Mouse (Mus musculus) midbrain, embryonic 15.5 days (tissue): ENCODE measurements at regions not wholly inside any gene's neighbourhood (a gene's known extent, or its start where the extent isn't known, plus 50 kb on each side); places are given as distances from the start of the nearest gene placed in this dataset.

Experiments
- ATAC-seq: fragments of 200-750 bp; cut with Nextera tagmentation; replicated peaks from 2 replicates; pipeline ENCODE4 v1.8.0; 2017; ENCODE audit warnings: moderate TSS enrichment
- H3K27ac ChIP-seq: fragments of 300-500 bp; sonication (generic); 2 replicates; pipeline ENCODE4 v1.5.1; 2015; ENCODE audit warnings: mild to moderate bottlenecking, inconsistent platforms
- H3K27me3 ChIP-seq: fragments of 300-500 bp; sonication (generic); replicated peaks from 2 replicates; pipeline ENCODE4 v1.6.1; 2015; ENCODE audit warnings: inconsistent platforms
- H3K36me3 ChIP-seq: fragments of 300-500 bp; sonication (generic); replicated peaks from 2 replicates; pipeline ENCODE4 v1.6.1; 2015; ENCODE audit warnings: inconsistent platforms
- H3K4me1 ChIP-seq: fragments of 300-500 bp; sonication (generic); 2 replicates; pipeline ENCODE4 v1.6.1; 2015; ENCODE audit warnings: inconsistent platforms
- H3K4me2 ChIP-seq: fragments of 300-500 bp; sonication (generic); 2 replicates; pipeline ENCODE4 v1.6.1; 2015; ENCODE audit warnings: inconsistent platforms, mild to moderate bottlenecking, moderate library complexity
- H3K4me3 ChIP-seq: fragments of 300-500 bp; sonication (generic); 2 replicates; pipeline ENCODE4 v1.5.1; 2015; ENCODE audit warnings: mild to moderate bottlenecking, inconsistent platforms
- H3K9ac ChIP-seq: fragments of 300-500 bp; sonication (generic); 2 replicates; pipeline ENCODE4 v1.6.1; 2015; ENCODE audit warnings: mild to moderate bottlenecking, inconsistent platforms
- H3K9me3 ChIP-seq: fragments of 300-500 bp; sonication (generic); 2 replicates; pipeline ENCODE4 v1.6.1; 2016; ENCODE audit warnings: inconsistent platforms
- WGBS: fragments of 180-500 bp; shearing (Covaris S2); methylation state at CpG from one replicate; pipeline ENCODE4 v1.1.7; 2015; ENCODE audit warnings: mixed read lengths; 5-methylcytosine and 5-hydroxymethylcytosine counted together

DNA sequence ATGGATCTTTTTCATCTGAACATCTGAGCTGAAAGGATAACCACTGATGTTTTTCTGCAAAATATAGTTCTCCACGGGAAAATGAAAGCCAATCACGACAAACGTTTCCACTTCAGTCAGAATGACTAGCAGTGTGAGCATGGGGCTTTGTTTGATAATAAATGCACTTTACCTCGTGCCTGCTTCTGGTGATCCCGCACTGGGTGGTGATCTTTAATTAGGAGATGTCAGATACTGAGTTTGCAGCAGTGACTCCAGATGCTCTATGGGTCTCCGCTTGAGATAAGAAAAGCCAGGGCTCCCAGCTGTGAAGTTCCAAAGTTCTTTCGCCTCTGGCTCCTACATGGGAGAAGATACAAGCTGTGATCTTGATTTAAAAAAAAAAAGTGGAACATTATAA lies 589.7 kb upstream of the Tenm4 start:
- 48% methylated on average over 7 of the region's 7 CpGs for WGBS
- peak; percentile 77 for ATAC-seq
- no peaks in the 10 kb centered on the region for H3K27me3 ChIP-seq

DNA sequence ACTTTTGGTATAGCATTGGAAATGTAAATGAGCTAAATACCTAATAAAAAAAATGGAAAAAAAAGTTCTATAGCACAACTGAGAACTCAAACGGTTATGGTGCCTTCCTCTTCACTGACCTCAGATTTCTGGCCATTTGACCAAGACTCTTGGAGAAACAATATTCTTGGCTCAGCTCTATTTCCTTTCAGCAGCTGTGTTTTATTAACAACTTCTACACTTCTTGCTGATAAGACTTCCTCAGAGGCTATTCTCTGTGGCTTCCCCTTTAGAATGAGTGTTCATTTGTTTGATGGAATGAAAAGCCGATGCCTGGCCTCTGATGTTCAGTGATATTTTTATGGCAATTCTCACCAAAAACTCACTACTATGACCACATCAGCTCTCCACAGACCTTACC lies 572.7 kb upstream of the Tenm4 start:
- Histone ChIP-seq H3K27ac (no peak overlapping the region), H3K27me3 (no peaks in the 10 kb centered on the region), H3K9ac (no peak overlapping the region), H3K4me1 (no peaks in the 10 kb centered on the region), H3K4me2 (no peak overlapping the region), H3K4me3 (no peak overlapping the region), H3K36me3 (no peaks in the 10 kb centered on the region), H3K9me3 (no peaks in the 10 kb centered on the region)
- WGBS: 85% methylated on average over 2 of the region's 2 CpGs
- no peak for ATAC-seq

More for the DNA sequence above, 589.7 kb upstream of the Tenm4 start:
- no peak overlapping the region for H3K9ac ChIP-seq
- no peak overlapping the region for H3K27ac ChIP-seq
- H3K4me3 ChIP-seq: no peak overlapping the region
- H3K4me2 ChIP-seq: no peak overlapping the region
- H3K9me3 ChIP-seq: no peaks in the 10 kb centered on the region
- no peaks in the 10 kb centered on the region for H3K36me3 ChIP-seq
- no peaks in the 10 kb centered on the region for H3K4me1 ChIP-seq

DNA sequence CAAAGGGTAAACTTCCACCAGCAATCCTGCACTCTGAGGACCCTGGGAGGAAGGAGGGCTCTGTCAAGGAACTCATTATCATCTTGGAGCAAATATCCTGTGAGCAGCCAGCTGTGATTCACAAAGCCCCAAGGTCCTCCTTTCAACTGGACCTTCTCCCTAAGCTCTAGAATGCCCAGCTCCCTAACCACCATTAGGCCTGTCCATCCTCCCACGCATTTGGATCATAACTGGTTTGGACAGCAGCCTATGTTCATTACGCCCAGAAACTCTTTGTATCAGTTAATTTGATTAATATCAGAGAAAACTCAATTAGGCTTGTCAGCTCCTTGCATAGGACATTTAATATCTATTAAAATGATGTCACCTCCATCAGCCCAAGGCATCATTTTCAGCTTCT lies 557.3 kb upstream of the Tenm4 start:
- Histone ChIP-seq H3K27ac (no peak overlapping the region), H3K36me3 (no peaks in the 10 kb centered on the region), H3K4me1 (no peaks in the 10 kb centered on the region), H3K4me3 (no peak overlapping the region), H3K9me3 (no peaks in the 10 kb centered on the region), H3K27me3 (no peaks in the 10 kb centered on the region), H3K4me2 (no peak overlapping the region), H3K9ac (no peak overlapping the region)
- ATAC-seq: no peak
- WGBS: 89% methylated on average over 2 of the region's 2 CpGs

DNA sequence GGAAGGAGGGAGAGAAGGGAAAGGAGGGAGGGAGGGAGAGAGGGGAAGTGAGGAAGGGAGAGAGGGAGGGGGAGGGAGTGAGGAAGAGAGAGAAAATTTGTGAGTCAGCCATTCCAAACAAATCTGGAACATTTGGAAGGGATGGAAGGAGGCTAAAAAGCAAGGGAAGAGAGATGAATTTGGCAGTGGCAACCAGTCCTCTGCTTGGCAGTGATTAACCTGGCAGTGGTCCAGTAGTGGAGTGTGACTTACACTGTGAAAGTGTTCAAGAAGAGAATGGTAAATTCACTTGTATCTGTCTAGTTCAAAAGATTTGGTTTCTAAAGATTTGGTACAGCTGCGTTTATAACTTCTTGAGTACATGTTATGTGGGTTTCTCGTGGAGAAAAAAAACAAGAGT lies 553.7 kb upstream of the Tenm4 start:
- no peaks in the 10 kb centered on the region for H3K4me1 ChIP-seq
- H3K27me3 ChIP-seq: no peaks in the 10 kb centered on the region
- no peak overlapping the region for H3K27ac ChIP-seq
- 61% methylated on average over 2 of the region's 2 CpGs for WGBS
- H3K36me3 ChIP-seq: no peaks in the 10 kb centered on the region
- ATAC-seq: no peak
- H3K4me2 ChIP-seq: no peak overlapping the region
- H3K4me3 ChIP-seq: no peak overlapping the region
- no peaks in the 10 kb centered on the region for H3K9me3 ChIP-seq
- H3K9ac ChIP-seq: no peak overlapping the region

DNA sequence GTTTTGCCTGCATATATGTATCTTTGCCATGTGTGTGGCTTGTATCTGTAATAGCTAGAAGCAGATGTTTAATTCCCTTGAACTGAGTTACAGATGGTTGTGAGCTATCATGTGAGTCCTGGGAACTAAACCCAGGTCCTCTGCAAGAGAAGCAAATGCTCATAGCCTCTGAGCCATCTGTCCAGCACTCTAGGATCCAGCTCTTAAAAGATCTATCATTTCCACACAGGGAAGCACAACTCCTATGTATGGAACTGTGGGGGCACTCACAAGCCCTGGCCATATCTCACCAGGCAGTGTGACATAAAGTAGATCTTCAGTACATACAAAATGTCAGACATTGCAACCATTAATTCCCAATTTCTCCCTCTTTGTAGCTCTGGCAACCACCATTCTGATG lies 552.9 kb upstream of the Tenm4 start:
- Histone ChIP-seq H3K4me1 (no peaks in the 10 kb centered on the region), H3K4me3 (no peak overlapping the region), H3K9ac (no peak overlapping the region), H3K27me3 (no peaks in the 10 kb centered on the region), H3K4me2 (no peak overlapping the region), H3K9me3 (no peaks in the 10 kb centered on the region), H3K36me3 (no peaks in the 10 kb centered on the region), H3K27ac (no peak overlapping the region)
- no peak for ATAC-seq

DNA sequence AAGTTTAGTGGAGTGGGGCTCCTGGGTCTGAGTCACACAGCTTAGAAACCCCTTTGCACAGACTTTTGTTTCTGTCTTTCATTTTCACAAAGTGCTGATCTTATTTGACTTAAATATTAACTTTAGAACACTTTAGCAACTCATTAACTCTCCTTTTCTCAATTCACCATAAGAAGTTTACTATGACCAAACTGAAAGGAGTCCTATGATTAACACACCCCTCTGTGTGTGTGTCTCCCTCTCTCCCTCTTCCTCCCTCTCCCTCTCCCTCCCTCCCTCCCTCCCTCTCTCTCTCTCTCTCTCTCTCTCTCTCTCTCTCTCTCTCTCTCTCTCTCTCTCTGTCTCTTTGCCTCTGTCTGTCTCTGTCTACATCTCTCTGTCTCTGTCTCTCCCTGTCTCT lies 551.0 kb upstream of the Tenm4 start:
- Histone ChIP-seq H3K36me3 (no peaks in the 10 kb centered on the region), H3K27me3 (no peaks in the 10 kb centered on the region)

DNA sequence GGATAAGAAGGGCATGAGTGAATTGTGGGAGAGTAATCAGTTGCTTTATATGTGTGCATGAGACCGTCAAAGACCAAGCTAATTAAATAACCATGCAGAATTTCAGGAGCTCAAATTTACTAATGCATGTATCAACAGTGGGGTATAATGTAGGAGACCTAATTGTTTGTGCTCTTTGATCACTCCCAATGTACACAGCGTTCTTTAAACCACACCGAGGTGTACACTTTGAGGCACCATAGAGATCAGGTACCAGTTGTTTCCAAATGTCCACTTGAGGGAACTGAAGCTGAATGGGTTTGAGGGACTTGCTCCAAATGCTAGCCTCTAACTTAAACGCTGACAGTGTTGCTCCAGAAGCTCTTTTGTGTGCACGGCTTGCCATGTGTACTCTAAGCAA lies 530.4 kb upstream of the Tenm4 start:
- no peak overlapping the region for H3K4me2 ChIP-seq
- H3K27ac ChIP-seq: no peak overlapping the region
- no peaks in the 10 kb centered on the region for H3K4me1 ChIP-seq
- no peaks in the 10 kb centered on the region for H3K36me3 ChIP-seq
- H3K27me3 ChIP-seq: no peaks in the 10 kb centered on the region
- WGBS: 78% methylated on average over 5 of the region's 5 CpGs
- no peak overlapping the region for H3K4me3 ChIP-seq
- no peak for ATAC-seq
- H3K9ac ChIP-seq: no peak overlapping the region
- H3K9me3 ChIP-seq: no peaks in the 10 kb centered on the region

More for the DNA sequence above, 551.0 kb upstream of the Tenm4 start:
- ATAC-seq: no peak
- Histone ChIP-seq H3K4me2 (no peak overlapping the region), H3K27ac (no peak overlapping the region), H3K4me3 (no peak overlapping the region), H3K9ac (no peak overlapping the region), H3K4me1 (no peaks in the 10 kb centered on the region), H3K9me3 (no peaks in the 10 kb centered on the region)

DNA sequence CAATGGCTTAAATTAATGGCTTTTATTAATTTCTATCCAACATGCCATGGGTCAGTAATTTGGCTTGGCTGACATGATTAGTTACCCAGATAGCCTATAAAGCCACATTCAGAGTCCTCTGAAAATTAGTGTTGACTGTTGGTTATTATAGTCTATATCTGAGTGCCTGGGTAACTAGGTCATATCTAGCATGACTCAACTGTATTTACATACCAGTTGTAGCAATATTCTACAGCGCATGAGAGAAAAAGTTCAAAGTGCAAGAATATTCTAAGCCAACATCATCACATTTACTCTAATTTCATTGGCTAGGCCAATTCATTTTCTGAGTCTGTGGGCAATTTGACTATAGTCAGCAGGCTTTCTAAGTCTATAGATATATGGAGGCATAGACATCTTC lies 496.7 kb upstream of the Tenm4 start:
- H3K4me2 ChIP-seq: no peak overlapping the region
- no peak overlapping the region for H3K4me3 ChIP-seq
- H3K9me3 ChIP-seq: no peaks in the 10 kb centered on the region
- WGBS: 98% methylated on average over 1 of the region's 1 CpGs
- H3K36me3 ChIP-seq: no peaks in the 10 kb centered on the region
- no peak overlapping the region for H3K9ac ChIP-seq
- ATAC-seq: no peak
- no peaks in the 10 kb centered on the region for H3K4me1 ChIP-seq
- H3K27ac ChIP-seq: no peak overlapping the region
- no peaks in the 10 kb centered on the region for H3K27me3 ChIP-seq

DNA sequence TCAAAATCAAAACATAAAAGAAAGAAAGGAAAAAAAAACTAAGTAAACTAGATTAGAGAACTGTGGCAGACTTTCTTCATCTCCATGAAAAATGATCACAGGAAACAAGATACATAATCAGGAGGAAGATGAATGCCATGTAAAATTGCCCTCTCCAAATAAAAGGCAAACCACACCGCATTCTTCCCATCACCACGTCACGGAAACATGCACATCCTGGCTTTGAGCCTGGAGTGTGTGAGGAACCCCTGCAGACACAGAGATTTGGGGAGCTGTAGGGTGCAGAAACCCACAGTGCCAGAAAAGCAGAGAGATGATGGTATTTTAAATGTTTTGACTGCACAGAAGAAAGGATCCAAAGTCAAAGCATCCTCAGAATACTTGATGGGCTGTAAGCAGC lies 488.5 kb upstream of the Tenm4 start:
- H3K27ac ChIP-seq: no peak overlapping the region
- ATAC-seq: no peak
- H3K9ac ChIP-seq: no peak overlapping the region
- WGBS: 62% methylated on average over 3 of the region's 3 CpGs
- H3K4me1 ChIP-seq: no peaks in the 10 kb centered on the region
- H3K9me3 ChIP-seq: no peaks in the 10 kb centered on the region
- 0 out of 2 replicates have a peak, but pooled peaks cover 3% of the 10 kb centered on the region for H3K27me3 ChIP-seq
- no peak overlapping the region for H3K4me2 ChIP-seq
- H3K4me3 ChIP-seq: no peak overlapping the region
- no peaks in the 10 kb centered on the region for H3K36me3 ChIP-seq

DNA sequence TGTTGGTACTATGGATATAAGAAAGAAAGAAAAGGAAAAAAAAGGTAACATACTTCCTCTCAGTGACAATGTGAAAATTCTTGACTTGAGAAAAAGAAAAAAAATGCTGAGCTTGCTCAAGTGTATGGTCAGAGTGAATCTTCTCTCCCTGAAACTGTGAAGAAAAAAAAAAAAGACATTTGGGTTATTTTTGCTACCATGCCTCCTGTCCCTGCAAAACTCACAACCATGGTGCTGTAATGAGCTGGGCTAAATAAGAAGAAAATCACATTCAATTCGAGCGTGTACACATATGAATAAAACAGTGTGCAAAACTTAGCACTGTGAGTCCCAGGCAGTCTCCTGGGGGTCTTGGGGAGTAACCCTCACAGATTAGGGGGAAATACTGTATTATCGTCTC lies 483.3 kb upstream of the Tenm4 start:
- no peak for ATAC-seq
- H3K4me3 ChIP-seq: no peak overlapping the region
- no peaks in the 10 kb centered on the region for H3K36me3 ChIP-seq
- H3K9me3 ChIP-seq: no peaks in the 10 kb centered on the region
- no peak overlapping the region for H3K9ac ChIP-seq
- no peaks in the 10 kb centered on the region for H3K27me3 ChIP-seq
- 23% methylated on average over 3 of the region's 3 CpGs for WGBS
- H3K27ac ChIP-seq: no peak overlapping the region
- no peak overlapping the region for H3K4me2 ChIP-seq
- H3K4me1 ChIP-seq: peaks cover 14% of the 10 kb centered on the region

DNA sequence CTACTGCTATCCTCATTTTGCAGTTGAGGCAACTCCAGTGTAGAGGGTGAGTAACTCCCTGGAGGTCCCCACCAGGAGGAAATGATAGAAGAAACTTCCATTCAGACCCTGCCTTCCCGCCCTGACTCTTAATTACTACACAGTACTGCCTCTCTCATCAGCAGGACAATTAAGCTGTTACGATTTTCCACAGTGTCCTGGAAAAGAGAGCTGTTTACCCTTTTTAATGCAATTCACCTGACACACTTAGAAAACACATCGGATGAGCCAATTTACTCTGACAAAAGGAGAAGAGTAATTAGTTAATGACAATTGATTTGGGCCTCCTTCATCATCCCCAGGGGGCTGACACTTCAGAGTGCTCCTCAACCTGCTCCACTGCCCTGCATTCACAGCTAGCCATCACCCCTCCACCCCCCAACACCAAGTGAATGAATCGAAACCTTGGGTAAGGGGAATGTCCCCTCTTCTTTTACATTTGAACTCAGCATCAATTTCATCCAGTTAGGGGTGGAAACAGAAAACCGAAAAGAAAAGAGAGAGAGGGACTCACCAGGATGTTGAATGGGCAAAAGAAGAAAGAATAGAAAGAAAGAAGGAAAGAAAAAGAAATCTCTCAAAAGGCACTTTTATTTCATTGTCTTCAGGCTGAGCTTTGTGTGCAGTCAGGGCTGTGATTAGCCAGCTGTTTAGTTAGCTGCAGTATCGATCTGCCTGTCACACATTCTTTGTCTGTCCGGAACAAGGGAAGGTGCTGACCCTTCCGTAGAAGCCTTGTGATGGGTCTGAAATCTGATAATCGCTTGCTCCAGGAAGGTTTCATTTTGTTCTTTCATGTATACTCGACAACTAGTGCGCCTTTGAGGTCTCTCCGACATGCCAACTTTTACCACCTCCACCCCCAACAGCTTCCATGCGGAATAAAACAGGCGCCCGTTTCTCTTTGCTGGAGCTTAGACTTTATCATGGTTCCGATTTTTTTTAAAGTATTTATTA lies 482.6 kb upstream of the Tenm4 start:
- Histone ChIP-seq H3K9ac (0 out of 2 replicates have a peak overlapping the region, but pooled peaks have one; percentile 9), H3K4me2 (peak overlapping the region; percentile 50), H3K9me3 (no peaks in the 10 kb centered on the region), H3K27me3 (no peaks in the 10 kb centered on the region), H3K4me3 (peak overlapping the region; percentile 28), H3K36me3 (no peaks in the 10 kb centered on the region), H3K27ac (peak overlapping the region; percentile 29; the same call in 1 of the 2 replicates), H3K4me1 (peaks cover 14% of the 10 kb centered on the region)
- WGBS: 4% methylated on average over 16 of the region's 16 CpGs
- ATAC-seq: peak; percentile 76

DNA sequence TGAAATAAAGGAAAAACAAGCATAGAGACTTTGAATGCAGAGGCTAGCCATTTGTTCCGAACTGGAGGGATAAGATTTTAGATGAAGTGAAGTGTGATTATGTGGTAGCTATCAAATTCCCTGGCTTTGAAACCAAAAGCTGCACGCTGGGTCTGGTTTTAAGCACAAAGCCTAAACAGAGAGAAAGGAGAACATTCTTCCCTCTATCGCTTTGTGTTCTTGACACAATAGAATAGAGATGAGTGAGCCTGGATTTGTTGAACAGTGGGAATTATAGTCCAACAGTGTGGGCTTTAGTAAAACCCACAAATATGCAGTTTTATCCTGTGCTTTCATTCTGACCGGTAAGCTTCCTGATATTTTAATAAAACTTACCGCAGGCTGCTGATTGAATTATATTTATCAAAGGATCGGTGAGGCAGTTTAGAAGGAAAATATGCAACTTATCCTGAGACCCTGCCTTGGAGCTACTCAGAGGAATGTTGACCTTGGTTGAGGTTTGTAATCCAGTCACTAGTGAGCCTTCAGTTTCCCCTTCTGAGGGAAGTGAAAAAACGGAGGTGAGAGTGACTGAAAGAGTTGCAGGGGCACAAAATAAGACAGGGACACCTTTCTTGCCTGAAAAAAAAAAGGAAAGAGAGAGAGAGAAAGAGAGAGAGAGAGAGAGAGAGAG lies 481.7 kb upstream of the Tenm4 start:
- Histone ChIP-seq H3K9ac (no peak overlapping the region), H3K4me1 (peaks cover 14% of the 10 kb centered on the region), H3K27ac (peak overlapping the region; percentile 29; the same call in 1 of the 2 replicates), H3K27me3 (no peaks in the 10 kb centered on the region), H3K4me3 (peak overlapping the region; percentile 28), H3K9me3 (no peaks in the 10 kb centered on the region), H3K36me3 (no peaks in the 10 kb centered on the region), H3K4me2 (peak overlapping the region; percentile 50)
- peak; percentile 63; the same call in 1 of the 2 replicates for ATAC-seq
- WGBS: 5% methylated on average over 7 of the region's 7 CpGs
